Mouse (Mus musculus) cortical plate, adult 2 months (tissue): ENCODE results near the gene Cacna1d.

Experiments used
- CTCF ChIP-seq: fragments of 200-500 bp; IDR thresholded peaks from 2 replicates; pipeline ENCODE4 v1.5.1; 2011; ENCODE audit warnings: mild to moderate bottlenecking, control low read depth, low read length; ENCODE audit not compliant: insufficient read depth; ENCODE audit errors: extremely low read depth
- POLR2A ChIP-seq: fragments of 200-500 bp; IDR thresholded peaks from 2 replicates; pipeline ENCODE4 v1.6.1; 2011; ENCODE audit warnings: mild to moderate bottlenecking, low read length, control low read depth; ENCODE audit not compliant: insufficient read depth; ENCODE audit errors: extremely low read depth

GRCm38 (mm10) chr14:30240916-30241515 is 250.2 kb downstream of the Cacna1d start:
- TF ChIP-seq CTCF: no peak
- no peak for TF ChIP-seq POLR2A
